Mouse (Mus musculus) left cerebral cortex, adult 2 months (tissue): ENCODE results near the gene Gm5105. TPM values are rescaled to one million over a fixed set of nuclear protein-coding genes. Genes with fewer than 3 reads are reported as not detected.

ENCODE experiments used
- DNase-seq, 2 experiments: peaks; one replicate each; pipeline ENCODE4 v3.0.0; 2021 to 2022; ENCODE audit warnings: low spot score in 2 of 2, mixed read lengths in 1 of 2; ENCODE audit errors: extremely low spot score in 1 of 2
- H3K27ac ChIP-seq: fragments of 200-600 bp; 2 replicates; pipeline ENCODE4 v1.8.1; 2022
- H3K4me3 ChIP-seq: fragments of 200-600 bp; 2 replicates; pipeline ENCODE4 v1.8.1; 2022
- CTCF ChIP-seq: fragments of 200-600 bp; IDR thresholded peaks from 2 replicates; pipeline ENCODE4 v1.8.1; 2022; ENCODE audit warnings: antibody characterized with exemption, mild to moderate bottlenecking, moderate library complexity
- intact Hi-C: fragments of 180-260 bp; cut with DNase I; formaldehyde crosslinking; loops from one replicate; pipeline ENCODE4 v1.15.1; 2025
- total RNA-seq, 2 experiments: library from RNA; stranded (reverse); gene quantifications; 2 replicates each; pipeline ENCODE4 v1.2.3; 2021

Gene Gm5105
- total RNA-seq, 2 experiments from 2014 or later = 0.28 to 0.34 TPM

GRCm38 (mm10) chr3:138083896-138084295 is 16.7 kb upstream of the Gm5105 start:
- intact Hi-C loops = no loop called here
- Histone ChIP-seq H3K27ac (peak overlapping the region; percentile 55; the same call in 1 of the 2 replicates), H3K4me3 (no peak overlapping the region)
- no peak for DNase-seq
- no peak for TF ChIP-seq CTCF

GRCm38 (mm10) chr3:138083073-138083637 is 16.0 kb upstream of the Gm5105 start:
- DNase-seq = no peak
- Histone ChIP-seq H3K27ac (peak overlapping the region; percentile 70; the same call in 1 of the 2 replicates), H3K4me3 (no peak overlapping the region)
- intact Hi-C loops = no loop called here
- TF ChIP-seq CTCF = no peak

- Histone ChIP-seq H3K27ac (no peak overlapping the region), H3K4me3 (no peak overlapping the region)
- TF ChIP-seq CTCF = no peak
- no peak for DNase-seq
- intact Hi-C loops = no loop called here
These were observed 11.5 kb upstream of the Gm5105 start for GRCm38 (mm10) chr3:138078701-138079100.

- no peak overlapping the region for H3K27ac ChIP-seq
- intact Hi-C loops = no loop called here
- H3K4me3 ChIP-seq = no peak overlapping the region
- no peak for DNase-seq
- TF ChIP-seq CTCF = no peak
These were observed 10.5 kb upstream of the Gm5105 start for GRCm38 (mm10) chr3:138077476-138078340.

DNA sequence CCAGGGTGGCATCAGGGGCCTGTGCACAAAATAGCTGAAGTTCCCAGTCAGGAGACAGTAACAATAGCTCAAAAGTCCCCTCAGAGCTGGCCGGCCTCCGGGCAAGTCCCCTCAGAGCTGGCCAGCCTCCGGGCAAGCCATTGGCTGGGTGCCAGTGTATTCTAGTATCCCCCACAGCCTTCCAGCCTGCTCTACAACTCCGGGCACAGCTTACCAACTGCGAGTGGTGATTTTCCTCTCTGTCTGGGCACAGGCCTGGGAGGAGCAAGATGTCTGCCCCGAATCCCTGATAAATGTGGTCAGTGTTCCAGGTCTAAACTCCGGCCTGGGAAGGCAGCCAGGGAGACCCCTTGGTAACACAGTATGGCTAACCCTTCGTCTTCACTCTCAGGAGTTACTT is 8.0 kb upstream of the Gm5105 start:
- no peak for DNase-seq
- Histone ChIP-seq H3K4me3 (no peak overlapping the region), H3K27ac (no peak overlapping the region)
- intact Hi-C loops = no loop called here
- TF ChIP-seq CTCF = no peak

GRCm38 (mm10) chr3:138074214-138074613 is 7.0 kb upstream of the Gm5105 start:
- Histone ChIP-seq H3K27ac (no peak overlapping the region), H3K4me3 (no peak overlapping the region)
- no peak for DNase-seq
- intact Hi-C loops = no loop called here
- TF ChIP-seq CTCF = no peak

DNA sequence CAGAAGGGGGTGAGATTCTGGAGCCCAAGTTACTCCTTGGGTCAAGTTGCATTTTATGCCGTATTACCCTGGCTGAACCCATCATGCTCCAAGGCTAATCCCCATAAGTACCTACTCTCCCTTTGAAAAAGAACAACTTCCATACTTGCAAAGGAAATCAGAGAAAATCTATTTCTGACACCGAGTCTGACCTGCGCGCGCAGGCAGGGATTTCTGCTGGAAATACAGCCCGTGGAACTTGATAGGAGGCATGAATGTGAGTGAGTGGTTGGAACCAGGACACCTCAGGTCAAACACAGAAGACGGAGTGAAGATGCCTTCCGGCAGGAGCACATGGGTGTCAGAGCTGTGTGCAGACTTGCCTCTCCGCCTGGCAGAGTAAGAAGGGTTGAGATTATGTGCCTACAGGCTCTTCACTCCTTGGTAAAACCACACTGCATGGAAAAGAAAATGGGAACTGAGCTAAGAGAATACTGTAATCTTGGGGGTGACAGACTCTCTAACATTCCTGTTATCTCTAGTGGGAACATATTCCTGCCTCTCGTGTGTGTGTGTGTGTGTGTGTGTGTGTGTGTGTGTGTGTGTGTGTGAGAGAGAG is 4.4 kb upstream of the Gm5105 start:
- no peak for DNase-seq
- intact Hi-C loops = no loop called here
- no peak overlapping the region for H3K27ac ChIP-seq
- H3K4me3 ChIP-seq = peak overlapping the region; percentile 23; the same call in 1 of the 2 replicates
- TF ChIP-seq CTCF = no peak

- no peak for DNase-seq
- no peak for TF ChIP-seq CTCF
These were observed 3.8 kb upstream of the Gm5105 start for GRCm38 (mm10) chr3:138071004-138071403.

DNA sequence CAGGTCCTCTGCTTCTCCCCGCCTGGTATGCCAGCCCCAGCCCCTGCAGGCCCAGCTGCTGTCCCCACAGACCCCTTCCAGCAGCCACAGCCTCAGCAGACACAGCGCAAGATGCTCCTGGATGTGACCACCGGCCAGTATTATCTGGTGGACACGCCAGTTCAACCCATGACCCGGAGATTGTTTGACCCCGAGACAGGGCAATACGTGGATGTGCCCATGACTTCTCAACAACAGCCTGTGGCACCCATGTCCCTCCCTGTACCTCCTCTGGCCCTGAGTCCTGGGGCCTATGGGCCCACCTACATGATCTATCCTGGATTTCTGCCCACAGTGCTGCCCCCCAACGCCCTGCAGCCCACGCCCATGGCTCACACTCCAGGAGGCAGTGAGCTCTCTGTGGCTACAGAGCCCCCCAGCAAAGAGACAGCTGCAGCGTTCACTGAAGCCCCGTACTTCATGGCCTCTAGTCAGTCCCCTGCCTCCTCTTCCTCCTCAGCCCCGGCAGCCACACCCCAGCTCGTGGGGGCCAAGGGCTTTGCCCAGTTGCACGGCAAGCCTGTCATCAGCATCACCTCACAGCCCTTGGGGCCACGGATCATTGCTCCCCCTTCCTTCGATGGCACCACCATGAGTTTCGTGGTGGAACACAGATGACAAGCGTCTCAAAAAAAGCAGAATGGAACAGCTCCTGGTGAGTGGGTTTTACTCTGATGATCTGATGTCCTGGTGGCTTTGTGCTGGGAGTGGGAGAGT is 2.7 kb upstream of the Gm5105 start:
- intact Hi-C loops = loop anchor here (5.0 kb wide), 1 partner anchor 203 kb away; the partner anchor contains the start of gene Dnajb14
- no peak for DNase-seq
- H3K4me3 ChIP-seq = no peak overlapping the region
- TF ChIP-seq CTCF = no peak
- no peak overlapping the region for H3K27ac ChIP-seq

More at GRCm38 (mm10) chr3:138071004-138071403, 3.8 kb upstream of the Gm5105 start:
- intact Hi-C loops = no loop called here
- H3K4me3 ChIP-seq = no peak overlapping the region; the same call in 1 of the 2 replicates
- no peak overlapping the region for H3K27ac ChIP-seq

GRCm38 (mm10) chr3:138068103-138068502 is 915 bp upstream of the Gm5105 start:
- DNase-seq = no peak
- no peak overlapping the region for H3K27ac ChIP-seq
- TF ChIP-seq CTCF = no peak
- H3K4me3 ChIP-seq = no peak overlapping the region
- intact Hi-C loops = loop anchor here (5.0 kb wide), 1 partner anchor 201 kb away; the partner anchor contains the start of gene Dnajb14

DNA sequence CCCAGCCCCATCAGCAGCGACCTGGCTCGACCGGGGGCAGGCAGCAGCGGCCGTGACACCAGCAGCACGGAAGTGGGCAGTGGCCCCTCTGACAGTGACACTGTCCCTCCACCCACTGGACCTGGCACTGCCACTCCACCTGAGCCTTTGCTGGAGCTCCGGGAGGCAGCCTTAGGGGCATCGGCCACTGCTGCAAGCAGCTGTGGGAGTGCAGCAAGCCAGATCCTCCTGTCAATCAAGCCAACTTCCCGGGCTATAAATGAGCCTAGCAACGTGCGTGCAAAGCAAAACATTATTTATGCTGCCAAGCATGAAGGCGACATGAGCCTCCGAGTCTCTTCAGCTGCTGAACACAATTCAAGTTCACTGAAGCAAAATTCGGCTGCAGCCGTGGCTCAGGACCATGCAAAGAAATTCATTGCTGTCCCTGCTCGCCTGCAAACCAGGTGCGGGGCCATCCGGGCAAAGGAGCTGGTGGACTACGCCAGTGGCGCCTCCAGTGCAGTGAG is 786 bp downstream of the Gm5105 start:
- intact Hi-C loops = loop anchor here (5.0 kb wide), 1 partner anchor 199 kb away; the partner anchor contains the start of gene Dnajb14
- DNase-seq = no peak
- peak overlapping the region; percentile 72; the same call in 1 of the 2 replicates for H3K27ac ChIP-seq
- no peak for TF ChIP-seq CTCF
- H3K4me3 ChIP-seq = peak overlapping the region; percentile 23; the same call in 1 of the 2 replicates
